Mouse (Mus musculus): Measurements from ENCODE around the gene Htt. TPM values are rescaled to one million over a fixed set of nuclear protein-coding genes. Genes with fewer than 3 reads are reported as not detected.
A peak's percentile ranks its signal among the peaks of the same experiment; 100 is the strongest.
"Not testable (repeated sequence)": the region's sequence is repeated elsewhere in the genome, so short reads cannot be mapped to it uniquely, and the experiment has no call there.

Gene Htt
- polyA plus RNA-seq (2014; fragmentation: Nextera tagmentation; extraction: Ambion mirVana), result 15.0 and 16.4 TPM in 2 replicates

- H3K9ac ChIP-seq (ENCODE audit: low read length), result peak within 1 kb of the TSS; percentile 89
- no peaks in the 10 kb centered on the region for H3K36me3 ChIP-seq (ENCODE audit: control insufficient read depth, insufficient read depth, low read length)
- peak within 1 kb of the TSS; percentile 76 for H3K27ac ChIP-seq (replicated peaks; ENCODE audit: low read depth, low read length)
- DNase-seq (ENCODE audit: low spot score), result peak; percentile 96
- H3K4me3 ChIP-seq (ENCODE audit: low read depth, low read length), result peak within 1 kb of the TSS; percentile 84
- no peaks in the 10 kb centered on the region for H3K4me1 ChIP-seq (ENCODE audit: control insufficient read depth, insufficient read depth, low read length)
- peak within 1 kb of the TSS; percentile 86 for H3K4me2 ChIP-seq (ENCODE audit: low read depth, severe bottlenecking)
- no peaks in the 10 kb centered on the region for H3K27me3 ChIP-seq (ENCODE audit: control insufficient read depth, insufficient read depth, low read length)
- no peaks in the 10 kb centered on the region for H3K9me3 ChIP-seq (ENCODE audit: control insufficient read depth, low read length)
- WGBS, result under 1% methylated on average over 35 of the region's 35 CpGs
- ATAC-seq (ENCODE audit: insufficient number of reproducible peaks, low FRiP score, low TSS enrichment, low read depth), result peak; percentile 98
Observed at GRCm38 (mm10) chr5:34761509-34761908, at the start of gene Htt. Gene Htt (plus strand): TSS chr5:34761740.

GRCm38 (mm10) chr5:34714371-34714770 is 47.2 kb upstream of the Htt start:
- ATAC-seq (ENCODE audit: insufficient number of reproducible peaks, low FRiP score, low TSS enrichment, low read depth); H3K4me3 ChIP-seq (ENCODE audit: low read depth, low read length); H3K4me1 ChIP-seq (ENCODE audit: control insufficient read depth, insufficient read depth, low read length); DNase-seq (ENCODE audit: low spot score); H3K4me2 ChIP-seq (ENCODE audit: low read depth, severe bottlenecking); H3K9ac ChIP-seq (ENCODE audit: low read length); H3K36me3 ChIP-seq (ENCODE audit: control insufficient read depth, insufficient read depth, low read length); H3K27ac ChIP-seq (replicated peaks; ENCODE audit: low read depth, low read length); H3K9me3 ChIP-seq (ENCODE audit: control insufficient read depth, low read length); H3K27me3 ChIP-seq (ENCODE audit: control insufficient read depth, insufficient read depth, low read length): not testable (repeated sequence)
- WGBS, result 77% methylated on average over 3 of the region's 3 CpGs

GRCm38 (mm10) chr5:34714816-34715215 is 46.7 kb upstream of the Htt start:
- ATAC-seq (ENCODE audit: insufficient number of reproducible peaks, low FRiP score, low TSS enrichment, low read depth) (no peak), DNase-seq (ENCODE audit: low spot score) (no peak)
- no peak overlapping the region for H3K27ac ChIP-seq (replicated peaks; ENCODE audit: low read depth, low read length)
- H3K9me3 ChIP-seq (ENCODE audit: control insufficient read depth, low read length), result no peaks in the 10 kb centered on the region
- H3K4me2 ChIP-seq (ENCODE audit: low read depth, severe bottlenecking), result no peak overlapping the region
- H3K9ac ChIP-seq (ENCODE audit: low read length), result no peak overlapping the region
- no peak overlapping the region for H3K4me3 ChIP-seq (ENCODE audit: low read depth, low read length)
- H3K4me1 ChIP-seq (ENCODE audit: control insufficient read depth, insufficient read depth, low read length), result no peaks in the 10 kb centered on the region
- H3K27me3 ChIP-seq (ENCODE audit: control insufficient read depth, insufficient read depth, low read length), result no peaks in the 10 kb centered on the region
- WGBS, result 87% methylated on average over 5 of the region's 5 CpGs
- no peaks in the 10 kb centered on the region for H3K36me3 ChIP-seq (ENCODE audit: control insufficient read depth, insufficient read depth, low read length)

- Histone ChIP-seq H3K36me3 (ENCODE audit: control insufficient read depth, insufficient read depth, low read length) (no peaks in the 10 kb centered on the region), H3K4me3 (ENCODE audit: low read depth, low read length) (no peak overlapping the region), H3K27ac (replicated peaks; ENCODE audit: low read depth, low read length) (no peak overlapping the region), H3K27me3 (ENCODE audit: control insufficient read depth, insufficient read depth, low read length) (no peaks in the 10 kb centered on the region), H3K4me1 (ENCODE audit: control insufficient read depth, insufficient read depth, low read length) (no peaks in the 10 kb centered on the region), H3K9me3 (ENCODE audit: control insufficient read depth, low read length) (no peaks in the 10 kb centered on the region), H3K4me2 (ENCODE audit: low read depth, severe bottlenecking) (no peak overlapping the region), H3K9ac (ENCODE audit: low read length) (no peak overlapping the region)
- DNase-seq (ENCODE audit: low spot score) (no peak), ATAC-seq (ENCODE audit: insufficient number of reproducible peaks, low FRiP score, low TSS enrichment, low read depth) (no peak)
Observed at GRCm38 (mm10) chr5:34729141-34729540, 32.4 kb upstream of the Htt start.

GRCm38 (mm10) chr5:34730255-34730654 is 31.3 kb upstream of the Htt start:
- ATAC-seq (ENCODE audit: insufficient number of reproducible peaks, low FRiP score, low TSS enrichment, low read depth) (no peak), DNase-seq (ENCODE audit: low spot score) (no peak)
- Histone ChIP-seq H3K9ac (ENCODE audit: low read length) (no peak overlapping the region), H3K4me2 (ENCODE audit: low read depth, severe bottlenecking) (no peak overlapping the region), H3K9me3 (ENCODE audit: control insufficient read depth, low read length) (no peaks in the 10 kb centered on the region), H3K27me3 (ENCODE audit: control insufficient read depth, insufficient read depth, low read length) (no peaks in the 10 kb centered on the region), H3K4me3 (ENCODE audit: low read depth, low read length) (no peak overlapping the region), H3K27ac (replicated peaks; ENCODE audit: low read depth, low read length) (no peak overlapping the region), H3K4me1 (ENCODE audit: control insufficient read depth, insufficient read depth, low read length) (no peaks in the 10 kb centered on the region), H3K36me3 (ENCODE audit: control insufficient read depth, insufficient read depth, low read length) (no peaks in the 10 kb centered on the region)
- WGBS, result 52% methylated on average over 1 of the region's 1 CpGs

GRCm38 (mm10) chr5:34751477-34751876 is 10.1 kb upstream of the Htt start:
- Histone ChIP-seq H3K27ac (replicated peaks; ENCODE audit: low read depth, low read length) (no peak overlapping the region), H3K36me3 (ENCODE audit: control insufficient read depth, insufficient read depth, low read length) (no peaks in the 10 kb centered on the region), H3K4me2 (ENCODE audit: low read depth, severe bottlenecking) (no peak overlapping the region), H3K9ac (ENCODE audit: low read length) (no peak overlapping the region), H3K4me1 (ENCODE audit: control insufficient read depth, insufficient read depth, low read length) (no peaks in the 10 kb centered on the region), H3K4me3 (ENCODE audit: low read depth, low read length) (no peak overlapping the region), H3K9me3 (ENCODE audit: control insufficient read depth, low read length) (no peaks in the 10 kb centered on the region), H3K27me3 (ENCODE audit: control insufficient read depth, insufficient read depth, low read length) (no peaks in the 10 kb centered on the region)
- DNase-seq (ENCODE audit: low spot score) (no peak), ATAC-seq (ENCODE audit: insufficient number of reproducible peaks, low FRiP score, low TSS enrichment, low read depth) (no peak)
- 54% methylated on average over 3 of the region's 3 CpGs for WGBS

- H3K27me3 ChIP-seq (ENCODE audit: control insufficient read depth, insufficient read depth, low read length), result no peaks in the 10 kb centered on the region
- no peak overlapping the region for H3K4me2 ChIP-seq (ENCODE audit: low read depth, severe bottlenecking)
- H3K36me3 ChIP-seq (ENCODE audit: control insufficient read depth, insufficient read depth, low read length), result no peaks in the 10 kb centered on the region
- no peak overlapping the region for H3K4me3 ChIP-seq (ENCODE audit: low read depth, low read length)
- ATAC-seq (ENCODE audit: insufficient number of reproducible peaks, low FRiP score, low TSS enrichment, low read depth) (no peak), DNase-seq (ENCODE audit: low spot score) (no peak)
- H3K9ac ChIP-seq (ENCODE audit: low read length), result no peak overlapping the region
- 84% methylated on average over 1 of the region's 1 CpGs for WGBS
- H3K4me1 ChIP-seq (ENCODE audit: control insufficient read depth, insufficient read depth, low read length), result no peaks in the 10 kb centered on the region
- H3K9me3 ChIP-seq (ENCODE audit: control insufficient read depth, low read length), result no peaks in the 10 kb centered on the region
- no peak overlapping the region for H3K27ac ChIP-seq (replicated peaks; ENCODE audit: low read depth, low read length)
Observed at GRCm38 (mm10) chr5:34758762-34759161, 2.8 kb upstream of the Htt start.

GRCm38 (mm10) chr5:34760850-34761508 is 561 bp upstream of the Htt start:
- Histone ChIP-seq H3K4me3 (ENCODE audit: low read depth, low read length) (peak overlapping the region; percentile 84), H3K27me3 (ENCODE audit: control insufficient read depth, insufficient read depth, low read length) (no peaks in the 10 kb centered on the region), H3K36me3 (ENCODE audit: control insufficient read depth, insufficient read depth, low read length) (no peaks in the 10 kb centered on the region), H3K9me3 (ENCODE audit: control insufficient read depth, low read length) (no peaks in the 10 kb centered on the region), H3K4me1 (ENCODE audit: control insufficient read depth, insufficient read depth, low read length) (no peaks in the 10 kb centered on the region), H3K27ac (replicated peaks; ENCODE audit: low read depth, low read length) (peak overlapping the region; percentile 76; the same call in 1 of the 2 replicates), H3K4me2 (ENCODE audit: low read depth, severe bottlenecking) (peak overlapping the region; percentile 86), H3K9ac (ENCODE audit: low read length) (peak overlapping the region; percentile 89)
- no peak for ATAC-seq (ENCODE audit: insufficient number of reproducible peaks, low FRiP score, low TSS enrichment, low read depth)
- WGBS, result under 1% methylated on average over 19 of the region's 19 CpGs
- no peak for DNase-seq (ENCODE audit: low spot score)
